Mouse (Mus musculus) bone marrow macrophage, adult 2 months (primary cell): ENCODE measurements around the gene Usf3.

Experiments used
- CTCF ChIP-seq: IDR thresholded peaks from 2 replicates; pipeline ENCODE4 v1.5.1; 2012; ENCODE audit warnings: low read depth, mild to moderate bottlenecking, low read length, moderate library complexity
- POLR2A ChIP-seq: IDR thresholded peaks from 2 replicates; pipeline ENCODE4 v1.6.1; 2012; ENCODE audit warnings: mild to moderate bottlenecking, low read depth, low read length, borderline replicate concordance

GRCm38 (mm10) chr16:44149002-44149767 lies 23.9 kb upstream of the Usf3 start:
- no peak for TF ChIP-seq POLR2A
- no peak for TF ChIP-seq CTCF
